Mouse (Mus musculus): ENCODE data around the gene Rbm17.

GRCm38 (mm10) chr2:11596690-11597089 lies 7.3 kb downstream of the Rbm17 start:
- TF ChIP-seq CTCF (IDR thresholded peaks at IDR 0.05; ENCODE audit: insufficient read depth, low read length) (no peak), POLR2A (IDR thresholded peaks at IDR 0.05; ENCODE audit: borderline replicate concordance, extremely low read depth, low read depth, low read length) (no peak)

All from lung, adult 2 months (tissue).